Mouse (Mus musculus): Measurements from ENCODE around the gene Slc39a11.
A peak's percentile ranks its signal among the peaks of the same experiment; 100 is the strongest.

Gene Slc39a11

DNA sequence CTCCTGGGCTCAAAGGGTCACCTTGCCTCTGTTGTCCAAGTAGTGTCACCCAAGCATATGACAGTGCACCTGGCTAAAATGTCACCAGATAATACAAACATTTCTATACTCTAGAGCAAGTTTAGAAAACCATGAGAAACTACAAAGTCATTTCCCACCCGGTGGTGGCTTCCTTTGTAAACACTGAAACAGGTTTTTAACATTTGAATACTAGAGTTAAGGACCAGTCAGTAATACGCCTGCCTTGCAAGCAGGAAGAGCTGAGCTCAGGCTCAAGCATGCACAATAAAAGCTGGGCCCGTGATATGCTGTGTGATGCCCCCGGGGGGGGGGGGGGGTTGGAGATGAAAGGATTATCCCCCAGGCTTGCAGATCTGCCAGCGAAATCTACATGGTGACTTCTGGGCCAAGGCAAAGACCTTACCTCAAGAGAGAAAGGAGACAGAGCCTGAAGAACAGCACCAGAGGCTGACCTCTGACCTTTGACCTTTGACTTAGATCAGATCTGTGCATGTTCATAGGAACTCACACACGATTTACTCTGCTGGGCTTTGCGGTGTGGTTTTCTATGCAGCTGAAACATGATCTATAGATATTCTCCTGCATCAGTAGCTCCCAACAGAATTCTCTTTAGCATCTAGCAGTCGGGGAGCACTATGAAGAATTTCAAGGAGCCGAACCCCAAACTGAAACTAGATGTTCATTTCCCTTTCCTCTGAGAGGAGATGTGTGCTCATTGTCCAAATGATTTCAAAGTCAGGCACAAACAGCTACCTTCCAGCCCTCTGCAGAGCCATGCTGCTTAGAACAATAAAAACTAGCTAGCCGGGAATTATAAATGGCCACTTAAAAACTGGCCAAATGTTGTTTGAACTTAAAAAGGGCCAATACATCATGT is 267.0 kb downstream of the Slc39a11 start:
- DNase-seq: no peak

DNA sequence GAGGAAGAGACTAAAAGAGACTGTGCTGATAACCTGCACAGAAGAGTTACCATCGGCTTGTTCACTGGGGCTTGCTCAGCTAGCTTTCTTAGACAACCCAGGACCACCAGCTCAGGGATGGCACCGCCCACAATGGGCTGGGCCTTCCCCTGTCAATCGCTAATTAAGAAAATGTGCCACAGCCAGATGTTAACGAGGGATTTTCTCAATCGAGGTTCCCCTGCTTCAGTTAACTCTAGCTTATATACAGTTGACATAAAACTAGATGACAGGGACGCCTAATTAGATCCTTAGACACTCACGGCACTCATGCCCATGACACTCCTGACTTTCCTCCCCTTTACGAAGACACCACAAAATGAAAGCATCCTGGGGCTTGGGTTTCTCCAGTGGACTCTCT is 268.3 kb downstream of the Slc39a11 start:
- no peak for DNase-seq

- DNase-seq: no peak
Observed at GRCm38 (mm10) chr11:113378867-113379266, 271.0 kb downstream of the Slc39a11 start.

DNA sequence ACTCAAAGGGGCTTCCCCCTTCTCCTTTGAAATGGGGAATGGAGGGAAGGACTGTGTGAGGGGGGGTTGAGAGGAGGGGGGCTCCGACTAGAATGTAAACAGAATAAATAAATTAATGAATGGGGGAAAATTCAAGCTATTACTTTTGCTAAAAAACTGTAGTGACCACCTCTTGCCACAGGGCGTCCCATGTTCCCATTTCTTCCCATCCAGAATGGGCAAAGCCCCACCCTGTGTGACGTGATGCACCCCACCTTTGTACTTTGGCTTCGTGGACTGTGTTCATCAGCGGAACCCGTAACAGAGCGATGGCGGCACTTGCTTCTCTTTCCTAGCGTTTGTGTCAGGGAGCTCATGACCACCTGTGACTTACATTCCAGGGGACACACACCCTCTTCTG is 273.8 kb downstream of the Slc39a11 start:
- no peak for DNase-seq

DNA sequence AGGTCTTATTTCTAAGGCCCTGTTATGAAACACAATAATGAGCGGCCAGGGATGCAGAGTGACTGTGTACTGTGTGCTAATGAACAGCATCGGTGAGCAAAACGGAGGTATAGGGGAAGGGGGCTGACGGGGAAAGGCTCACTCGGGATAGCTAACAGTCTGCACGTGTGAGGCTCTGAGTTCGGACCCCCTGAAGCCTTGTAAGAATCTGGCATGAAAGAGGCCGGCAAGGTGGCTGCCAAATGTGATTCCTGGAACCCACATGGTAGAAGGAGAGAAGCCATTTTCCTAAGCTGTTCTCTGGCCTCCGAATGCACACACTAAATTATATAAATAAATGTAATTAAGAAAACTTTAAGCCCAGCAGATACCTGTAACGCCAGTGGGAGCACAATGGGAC is 276.0 kb downstream of the Slc39a11 start:
- DNase-seq: no peak

- DNase-seq: no peak
Observed at GRCm38 (mm10) chr11:113373331-113373730, 276.5 kb downstream of the Slc39a11 start.

GRCm38 (mm10) chr11:113368046-113368445 is 281.8 kb downstream of the Slc39a11 start:
- DNase-seq: peak; percentile 10

DNA sequence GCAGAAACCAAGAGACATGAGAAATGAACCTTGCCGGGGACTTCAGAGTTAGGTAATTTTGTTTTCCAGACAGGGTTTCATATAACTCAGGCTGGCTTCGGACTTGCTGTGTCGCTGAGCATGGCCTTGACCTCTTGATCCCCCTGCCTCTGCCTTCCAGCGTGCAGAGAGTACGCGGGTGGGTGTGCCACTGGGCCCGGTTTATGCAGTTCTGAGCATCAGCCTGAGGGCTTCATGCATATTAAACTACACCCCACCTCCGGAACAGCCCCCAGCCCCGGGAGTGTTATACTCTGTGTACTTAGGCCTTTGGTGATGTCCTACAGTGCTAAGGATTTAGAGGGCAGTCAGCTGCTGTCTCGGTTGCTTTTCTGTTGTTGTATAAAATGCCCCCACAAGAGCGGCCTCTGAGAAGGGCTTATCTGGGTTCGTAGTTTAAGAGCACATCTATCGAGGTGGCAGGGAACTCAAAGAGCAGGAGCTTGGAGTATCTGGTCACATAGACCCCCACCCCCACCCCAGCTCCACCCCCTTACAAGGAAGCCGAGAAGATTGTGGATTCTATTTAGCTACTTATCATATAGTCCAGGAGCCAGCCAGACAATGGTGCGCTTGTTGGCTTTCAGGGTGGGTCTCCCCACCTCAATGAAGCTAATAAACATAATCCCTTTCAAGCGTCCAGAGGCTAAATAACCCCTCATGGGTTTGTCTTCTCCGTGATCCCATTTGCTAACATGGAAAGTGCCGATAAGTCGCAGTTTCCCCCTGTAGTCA is 283.4 kb downstream of the Slc39a11 start:
- no peak for DNase-seq

DNA sequence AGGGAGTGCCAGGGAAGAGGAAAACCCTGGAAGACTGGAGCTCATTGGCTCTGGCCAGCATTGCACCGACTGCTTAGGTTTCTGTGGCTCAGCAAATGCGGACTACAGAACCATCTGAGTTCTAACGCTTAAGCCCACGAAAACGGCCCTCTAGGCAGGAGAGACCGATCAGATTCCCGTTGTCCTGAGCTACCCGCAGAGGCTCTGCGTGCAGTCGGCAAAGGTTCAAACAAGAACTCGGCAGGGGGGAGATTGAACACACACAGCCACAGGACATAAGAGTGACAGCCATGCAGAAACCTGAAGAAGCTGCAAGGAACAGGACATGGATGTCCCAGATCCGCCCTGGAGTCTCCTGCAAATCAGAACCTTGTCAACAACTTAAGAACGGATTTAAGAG is 286.1 kb downstream of the Slc39a11 start:
- no peak for DNase-seq

DNA sequence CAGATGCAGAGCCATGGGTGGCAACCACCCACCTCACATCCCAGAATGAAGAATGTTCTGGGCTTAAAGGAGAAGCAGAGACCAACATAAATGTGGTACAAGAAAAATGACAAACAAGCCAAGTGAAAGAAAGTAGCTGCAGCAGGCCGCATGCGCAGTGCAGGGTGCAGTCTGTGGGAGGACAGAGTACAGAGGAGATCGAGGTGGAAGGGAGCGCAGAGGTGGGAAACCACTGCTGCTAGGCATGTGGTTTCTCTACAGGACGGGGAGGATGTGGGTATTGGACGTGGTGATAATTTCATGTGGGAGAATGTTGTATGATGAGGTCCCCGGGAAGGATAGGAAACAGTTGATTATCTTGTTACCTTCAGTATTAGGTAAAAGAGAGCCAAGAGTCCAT is 287.3 kb downstream of the Slc39a11 start:
- DNase-seq: no peak

- no peak for DNase-seq
Observed at GRCm38 (mm10) chr11:113360049-113360835, 289.6 kb downstream of the Slc39a11 start.

DNA sequence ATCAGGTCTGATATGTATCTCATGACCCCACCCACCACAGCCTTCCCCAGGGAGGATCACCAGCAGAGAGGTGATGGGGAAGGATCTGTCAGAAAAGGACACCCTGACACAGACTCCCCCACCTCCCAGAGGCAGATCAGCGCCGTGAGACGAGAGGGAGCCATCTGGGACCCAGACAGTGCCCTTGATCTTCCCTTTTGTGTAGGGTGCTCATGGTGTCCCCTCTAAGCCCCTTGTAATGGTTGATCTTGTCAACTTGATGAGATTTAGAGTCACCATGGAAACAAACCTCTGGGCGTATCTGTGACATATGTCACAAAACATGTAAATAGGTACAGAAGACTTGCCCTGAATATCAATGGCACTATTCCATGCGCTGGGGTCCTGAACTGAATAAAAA is 293.9 kb downstream of the Slc39a11 start:
- no peak for DNase-seq

- no peak for DNase-seq
Observed at GRCm38 (mm10) chr11:113352085-113352815, 297.6 kb downstream of the Slc39a11 start.

DNA sequence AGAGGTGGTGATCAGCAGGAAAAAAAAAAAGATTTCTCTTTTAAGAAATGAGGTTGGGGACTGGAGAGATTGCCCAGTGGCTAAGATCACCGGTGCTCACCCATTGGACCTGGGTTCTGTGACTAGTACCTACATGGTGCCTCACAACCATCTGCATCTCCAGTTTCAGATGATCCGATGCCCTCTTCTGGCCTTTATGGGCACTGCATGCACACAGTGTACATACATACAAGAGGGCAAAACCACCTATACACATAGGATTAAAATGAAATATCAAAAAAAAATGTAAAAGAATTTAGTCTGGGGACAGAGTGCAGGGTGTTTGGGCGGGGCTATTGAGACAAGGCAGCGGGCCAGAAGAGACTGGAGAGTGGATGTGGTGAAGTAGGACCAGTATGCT is 299.3 kb downstream of the Slc39a11 start:
- no peak for DNase-seq

DNA sequence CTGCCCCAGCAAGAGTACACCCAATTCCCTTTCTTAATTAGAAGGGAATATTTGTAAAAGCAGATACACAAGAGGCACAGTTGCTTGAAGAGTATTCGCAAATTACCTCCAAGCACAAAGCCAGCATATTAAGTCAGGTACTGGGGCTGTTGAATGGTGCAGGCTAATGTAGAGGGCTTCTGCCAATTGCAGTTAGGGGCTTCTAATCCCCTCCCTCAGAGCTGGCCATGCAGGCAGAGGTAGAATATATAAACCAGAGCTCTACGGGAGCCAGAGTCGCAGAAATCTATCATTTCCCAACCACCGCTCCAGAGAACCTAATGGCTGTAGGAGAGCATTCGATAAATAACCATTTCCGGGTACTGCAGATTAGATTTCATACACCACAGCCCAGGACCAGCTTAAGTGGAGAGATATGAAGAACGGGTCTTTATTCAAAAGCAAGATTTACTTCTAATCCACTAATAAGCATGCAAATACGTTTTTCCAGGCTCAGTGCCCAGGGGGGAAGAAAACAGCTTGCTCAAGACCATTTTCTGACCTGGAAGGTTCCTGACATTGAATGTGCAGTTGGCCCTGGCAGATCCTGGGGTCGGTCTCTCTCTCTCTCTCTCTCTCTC is 302.9 kb downstream of the Slc39a11 start:
- no peak for DNase-seq

DNA sequence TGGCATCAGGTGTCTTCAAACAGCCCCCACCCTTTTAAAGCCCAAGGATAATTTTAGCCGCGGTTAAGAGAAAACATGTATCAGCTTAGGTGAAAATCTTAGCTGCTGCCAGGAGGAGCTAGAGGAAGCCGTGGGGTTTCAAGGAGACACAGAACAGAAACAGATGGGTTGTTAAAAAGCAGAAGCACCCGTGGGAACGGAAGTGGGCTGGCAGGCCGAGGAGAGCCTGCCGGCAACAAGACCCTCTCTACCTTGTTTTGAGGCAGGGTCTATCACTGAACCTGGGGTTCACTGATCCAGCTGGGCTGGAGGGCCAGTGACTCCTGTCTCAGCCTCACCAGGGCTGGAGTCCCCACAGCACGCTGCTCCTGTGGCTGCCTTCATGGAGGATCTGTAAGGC is 310.1 kb downstream of the Slc39a11 start:
- DNase-seq: no peak

GRCm38 (mm10) chr11:113338581-113338980 is 311.3 kb downstream of the Slc39a11 start:
- DNase-seq: no peak

- no peak for DNase-seq
Observed at GRCm38 (mm10) chr11:113335706-113336105, 314.2 kb downstream of the Slc39a11 start.

- peak; percentile 11 for DNase-seq
Observed at GRCm38 (mm10) chr11:113334444-113334881, 315.4 kb downstream of the Slc39a11 start.

DNA sequence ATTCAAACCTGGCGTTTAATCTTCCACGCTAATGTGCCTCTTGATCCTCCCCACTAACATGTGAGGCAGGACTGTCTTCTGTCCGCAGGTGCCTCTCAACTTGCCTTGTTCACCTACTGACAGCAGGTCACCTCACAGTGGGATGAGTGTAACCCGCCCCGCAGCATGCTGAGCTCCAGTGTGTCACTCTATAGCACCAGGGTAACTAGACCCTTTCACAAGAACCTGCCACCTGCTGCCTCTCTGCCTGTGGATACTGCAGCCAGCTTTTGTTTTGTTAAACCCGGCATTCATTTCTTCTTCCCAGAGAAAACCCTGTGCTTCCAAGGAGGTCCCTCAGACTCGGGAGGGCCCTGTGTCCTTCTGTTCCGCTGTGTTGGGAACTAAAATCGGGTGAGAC is 316.3 kb downstream of the Slc39a11 start:
- no peak for DNase-seq

DNA sequence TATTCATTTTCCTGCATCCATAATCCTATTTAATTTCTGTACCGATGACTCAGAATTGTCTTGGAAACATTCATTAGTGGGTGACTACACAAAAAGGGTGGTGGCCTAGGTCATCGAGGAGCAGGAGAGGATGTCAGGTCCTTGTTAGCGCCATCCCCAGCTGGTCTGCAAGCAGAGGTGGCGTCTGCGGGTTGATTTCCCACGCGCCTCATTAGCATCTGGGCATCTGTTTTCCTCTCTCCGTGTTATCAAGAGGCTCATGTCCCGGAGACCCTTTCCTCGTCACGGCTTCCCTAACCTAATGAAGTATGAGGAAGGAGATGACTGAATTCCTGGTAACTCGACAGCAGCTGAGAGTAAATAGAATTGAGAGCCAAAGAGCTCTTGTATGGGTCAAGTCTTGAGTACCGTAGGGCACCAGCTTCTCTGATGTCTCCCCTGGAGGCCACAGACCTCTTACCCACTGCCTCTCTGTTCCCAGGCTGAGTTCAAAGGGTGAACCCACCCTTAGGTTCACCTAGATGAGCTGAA is 319.8 kb downstream of the Slc39a11 start:
- DNase-seq: no peak

All from lung, postnatal 10 days (tissue).